Mouse (Mus musculus) lung, adult 2 months (tissue): ENCODE data around the gene C130073F10Rik. TPM values are rescaled to one million over a fixed set of nuclear protein-coding genes. Genes with fewer than 3 reads are reported as not detected.
A peak's percentile ranks its signal among the peaks of the same experiment; 100 is the strongest.
"Not testable (repeated sequence)": the region's sequence is repeated elsewhere in the genome, so short reads cannot be mapped to it uniquely, and the experiment has no call there.

ENCODE experiments used
- DNase-seq: peaks from one replicate; pipeline ENCODE4 v3.0.0; 2022
- H3K4me1 ChIP-seq: fragments of 200-500 bp; 2 replicates; pipeline ENCODE4 v1.6.1; 2011; ENCODE audit warnings: low read length; ENCODE audit not compliant: control insufficient read depth, insufficient read depth
- H3K4me3 ChIP-seq: fragments of 200-500 bp; replicated peaks from 2 replicates; pipeline ENCODE3; 2011; ENCODE audit warnings: low read depth, mild to moderate bottlenecking, control low read depth, low read length; ENCODE audit errors: extremely low read depth
- CTCF ChIP-seq: fragments of 200-500 bp; IDR thresholded peaks from 2 replicates; pipeline ENCODE4 v1.5.1; 2011; ENCODE audit warnings: mild to moderate bottlenecking, low read length, control low read depth; ENCODE audit not compliant: insufficient read depth
- POLR2A ChIP-seq: fragments of 200-500 bp; IDR thresholded peaks from 2 replicates; pipeline ENCODE4 v1.6.1; 2011; ENCODE audit warnings: low read depth, mild to moderate bottlenecking, control low read depth, low read length, borderline replicate concordance; ENCODE audit errors: extremely low read depth
- WGBS: fragments of 180-500 bp; shearing (Covaris S2); methylation state at CpG from one replicate; pipeline ENCODE4 v1.1.7; 2018; 5-methylcytosine and 5-hydroxymethylcytosine counted together
- polyA plus RNA-seq: library from polyadenylated mRNA; depleted of rRNA; stranded (reverse); fragments of >200 nt; gene quantifications from 2 replicates; pipeline ENCODE4 v1.2.3, GENCODE M21; 2012; rRNA removed

Gene C130073F10Rik
- polyA plus RNA-seq: not detected in 2 replicates

DNA sequence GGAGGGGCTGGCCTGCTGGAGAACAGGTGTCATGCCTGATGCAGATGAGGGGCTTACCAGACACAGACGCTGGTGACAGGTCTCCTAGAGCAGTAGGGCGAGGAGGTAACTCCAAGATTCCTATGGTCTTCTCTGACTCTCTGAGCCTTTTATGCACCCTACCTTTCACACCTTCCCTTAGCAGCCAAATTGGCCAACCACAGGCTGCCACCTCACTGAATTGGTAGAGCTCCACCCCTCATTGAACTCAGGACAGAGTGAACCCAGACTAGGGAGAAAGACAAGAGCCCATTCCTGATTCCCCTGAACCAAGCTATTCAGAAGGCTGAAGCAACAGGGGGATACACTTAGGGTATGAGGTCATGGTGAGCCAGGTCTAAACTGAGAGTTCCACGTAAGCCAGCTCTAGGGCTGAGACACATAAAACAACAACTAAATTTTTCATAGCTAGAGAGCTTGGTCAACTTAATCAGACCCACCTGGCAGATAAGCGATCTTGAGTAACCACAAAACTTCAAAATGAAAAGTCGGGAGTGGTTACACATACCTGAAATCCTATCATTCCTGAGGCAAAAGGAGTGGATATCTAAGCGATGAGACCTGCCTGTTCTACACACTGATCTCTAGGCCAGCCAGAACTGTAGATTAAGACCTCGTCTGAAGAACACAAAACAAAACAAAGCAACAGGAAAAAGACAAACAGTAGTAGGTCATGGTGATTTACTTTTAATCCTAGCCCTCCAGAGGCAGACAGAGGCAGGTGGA is at the start of gene C130073F10Rik:
Gene C130073F10Rik, minus strand, starts transcription at position 134 of the 765 bp plus-strand sequence.
- TF ChIP-seq CTCF (no peak), POLR2A (no peak)
- no peak for DNase-seq
- 74% methylated on average over 7 of the region's 7 CpGs for WGBS

DNA sequence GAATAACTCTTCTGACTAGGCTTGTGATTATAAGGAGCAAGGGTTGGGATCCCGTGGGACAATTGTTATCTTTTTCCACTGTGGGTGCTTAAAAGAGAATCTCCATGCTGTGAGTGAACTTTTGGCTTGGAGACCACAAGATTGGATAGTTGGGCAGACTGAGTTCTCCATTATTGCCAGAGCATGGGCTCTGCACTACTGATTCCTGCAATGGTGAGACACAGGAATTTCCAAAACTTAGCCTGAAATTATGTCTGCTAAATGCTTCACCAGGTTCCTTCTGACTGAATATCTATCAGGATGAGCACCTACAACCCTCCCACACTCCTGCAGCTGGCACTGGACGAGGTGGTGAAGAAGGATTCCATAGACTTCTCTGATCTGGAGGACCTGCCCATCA is 46.5 kb upstream of the C130073F10Rik start, which contains the start of gene Gm12794:
Gene Gm12794, plus strand, starts transcription at position 301 of the 400 bp plus-strand sequence.
- not testable (repeated sequence) for DNase-seq, H3K4me1 ChIP-seq, H3K4me3 ChIP-seq
- WGBS: 69% methylated on average over 2 of the region's 2 CpGs

More for the DNA sequence above, at the start of gene C130073F10Rik:
- Histone ChIP-seq H3K4me3 (no peak within 1 kb of the TSS), H3K4me1 (no peaks in the 10 kb centered on the region)

DNA sequence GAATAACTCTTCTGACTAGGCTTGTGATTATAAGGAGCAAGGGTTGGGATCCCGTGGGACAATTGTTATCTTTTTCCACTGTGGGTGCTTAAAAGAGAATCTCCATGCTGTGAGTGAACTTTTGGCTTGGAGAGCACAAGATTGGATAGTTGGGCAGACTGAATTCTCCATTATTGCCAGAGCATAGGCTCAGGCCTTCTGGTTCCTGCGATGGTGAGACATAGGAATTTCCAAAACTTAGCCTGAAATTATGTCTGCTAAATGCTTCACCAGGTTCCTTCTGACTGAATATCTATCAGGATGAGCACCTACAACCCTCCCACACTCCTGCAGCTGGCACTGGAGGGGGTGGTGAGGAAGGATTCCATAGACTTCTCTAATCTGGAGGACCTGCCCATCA is 15.2 kb upstream of the C130073F10Rik start, which contains the start of gene Gm12800:
Gene Gm12800, plus strand, starts transcription at position 301 of the 400 bp plus-strand sequence.
- DNase-seq, H3K4me3 ChIP-seq, H3K4me1 ChIP-seq: not testable (repeated sequence)
- 85% methylated on average over 2 of the region's 2 CpGs for WGBS

DNA sequence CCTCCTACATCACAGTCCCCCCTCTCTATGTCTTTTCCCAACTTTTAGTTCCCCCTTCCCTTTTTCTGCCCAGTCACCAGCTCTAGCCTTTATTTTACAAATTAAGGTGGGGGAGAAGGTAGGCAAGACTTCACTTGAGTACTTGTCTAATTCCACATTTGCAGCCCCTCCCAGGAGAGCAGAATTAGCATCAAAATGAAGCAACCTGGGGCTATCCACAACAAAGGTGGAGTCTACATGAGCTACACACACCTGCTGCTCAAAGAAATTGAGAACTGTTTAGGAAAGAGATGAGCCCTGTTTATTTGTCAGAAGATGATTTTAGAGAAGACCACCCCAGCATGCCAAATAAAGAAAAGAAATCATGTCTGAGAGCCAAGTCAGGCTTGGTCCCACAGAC is 4.2 kb downstream of the C130073F10Rik start:
- Histone ChIP-seq H3K4me1 (no peaks in the 10 kb centered on the region), H3K4me3 (no peak overlapping the region)
- TF ChIP-seq POLR2A: no peak
- no peak for TF ChIP-seq CTCF
- no peak for DNase-seq

DNA sequence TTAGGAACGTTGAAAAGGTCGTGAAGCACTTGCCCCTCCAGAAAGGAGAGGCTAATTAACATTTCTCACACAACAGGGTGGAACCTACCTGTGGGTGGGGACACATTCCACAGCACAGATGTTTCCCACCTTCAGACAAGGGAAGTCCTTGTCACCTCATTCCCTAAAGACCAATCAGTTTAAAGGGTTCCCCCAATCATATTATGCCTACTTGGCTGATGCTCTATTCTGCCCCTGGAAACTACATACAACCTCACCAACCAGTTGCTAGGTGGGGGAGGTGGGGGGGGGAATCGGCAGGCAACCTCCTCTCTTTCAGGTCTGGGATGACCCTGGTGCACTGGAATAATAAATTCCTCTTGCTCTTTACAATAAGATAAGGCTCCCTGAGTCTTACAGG is 9.9 kb downstream of the C130073F10Rik start:
- Histone ChIP-seq H3K4me3 (no peak overlapping the region), H3K4me1 (no peaks in the 10 kb centered on the region)
- 30% methylated on average over 3 of the region's 3 CpGs for WGBS
- TF ChIP-seq POLR2A (no peak), CTCF (no peak)
- DNase-seq: no peak

DNA sequence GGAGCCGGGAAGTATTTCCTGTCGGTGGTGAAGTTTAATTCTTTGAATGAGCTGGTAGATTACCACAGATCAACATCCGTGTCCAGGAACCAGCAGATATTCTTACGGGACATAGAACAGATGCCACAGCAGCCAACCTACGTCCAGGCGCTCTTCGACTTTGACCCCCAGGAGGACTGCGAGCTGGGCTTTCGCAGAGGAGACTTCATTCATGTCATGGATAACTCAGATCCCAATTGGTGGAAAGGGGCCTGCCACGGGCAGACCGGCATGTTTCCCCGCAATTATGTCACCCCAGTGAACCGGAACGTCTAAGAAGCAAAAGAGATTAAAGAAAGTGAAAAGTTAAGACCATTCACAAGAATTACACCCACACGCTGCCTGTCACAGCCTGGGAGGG is 17.9 kb downstream of the C130073F10Rik start:
- not testable (repeated sequence) for DNase-seq, H3K4me1 ChIP-seq, H3K4me3 ChIP-seq
- whole genome bisulfite sequencing: 84% methylated on average over 15 of the region's 15 CpGs

DNA sequence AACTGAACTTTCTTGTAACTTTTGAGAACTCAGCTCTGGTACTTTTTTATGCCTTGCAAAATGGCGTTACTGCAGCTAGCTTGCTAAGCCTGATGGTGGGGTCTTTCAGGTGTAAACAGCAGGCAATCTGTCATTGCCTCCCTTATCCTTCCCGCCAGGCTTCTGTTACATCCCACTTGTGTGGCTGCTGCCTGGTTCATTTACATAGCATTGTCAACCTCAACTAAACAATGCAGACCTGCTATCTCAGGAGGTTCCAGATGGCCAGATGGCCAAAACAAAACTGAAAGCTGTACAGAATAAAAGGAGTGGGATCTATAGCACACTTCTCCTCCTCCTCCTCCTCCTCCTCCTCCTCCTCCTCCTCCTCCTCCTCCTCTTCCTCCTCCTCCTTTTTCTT is 21.6 kb downstream of the C130073F10Rik start:
- not testable (repeated sequence) for H3K4me1 ChIP-seq, H3K4me3 ChIP-seq, DNase-seq
- WGBS: 61% methylated on average over 2 of the region's 2 CpGs

DNA sequence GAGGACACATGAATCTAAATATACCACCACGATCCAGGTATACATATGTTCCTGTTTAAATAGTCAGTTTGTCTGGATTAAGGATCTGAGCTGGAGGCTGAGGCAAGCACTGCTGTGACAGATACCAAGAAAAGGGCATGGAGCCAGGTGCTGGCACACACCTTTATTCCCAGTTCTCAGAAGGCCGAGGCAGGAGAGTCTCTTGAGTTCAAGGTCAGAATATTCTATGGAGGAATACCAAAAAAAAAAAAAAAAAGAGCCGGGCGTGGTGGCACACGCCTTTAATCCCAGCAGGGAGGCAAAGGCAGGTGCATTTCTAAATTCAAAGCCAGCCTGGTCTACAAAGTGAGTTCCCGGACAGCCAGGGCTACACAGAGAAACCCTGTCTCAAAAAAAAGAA is 31.3 kb downstream of the C130073F10Rik start:
- DNase-seq: no peak
- Histone ChIP-seq H3K4me1 (no peaks in the 10 kb centered on the region), H3K4me3 (no peak overlapping the region)
- no peak for TF ChIP-seq CTCF
- no peak for TF ChIP-seq POLR2A
- WGBS: 82% methylated on average over 6 of the region's 6 CpGs

DNA sequence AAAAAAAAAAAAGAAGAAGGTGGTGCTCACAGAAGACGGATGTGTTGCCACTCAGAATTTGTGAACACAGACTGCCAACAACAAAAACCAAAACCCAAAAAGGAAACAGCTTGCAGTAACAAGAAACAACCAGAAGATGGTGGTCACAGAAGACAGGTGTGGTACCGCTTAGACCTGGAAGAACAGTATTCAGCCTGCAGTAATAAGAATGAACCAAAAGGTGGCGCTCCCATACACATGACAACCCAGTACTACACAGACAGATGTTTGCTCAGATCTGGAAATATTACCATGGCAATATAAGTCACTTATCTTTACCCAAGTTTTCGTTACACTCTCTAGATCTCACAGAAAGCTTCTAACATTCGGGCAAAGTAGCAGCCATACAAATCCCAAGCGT is 32.7 kb downstream of the C130073F10Rik start:
- no peak for DNase-seq
- no peaks in the 10 kb centered on the region for H3K4me1 ChIP-seq
- TF ChIP-seq CTCF (0 out of 2 replicates have a peak, but pooled peaks have one; percentile 11), POLR2A (no peak)
- no peak overlapping the region for H3K4me3 ChIP-seq
- 38% methylated on average over 6 of the region's 6 CpGs for WGBS

DNA sequence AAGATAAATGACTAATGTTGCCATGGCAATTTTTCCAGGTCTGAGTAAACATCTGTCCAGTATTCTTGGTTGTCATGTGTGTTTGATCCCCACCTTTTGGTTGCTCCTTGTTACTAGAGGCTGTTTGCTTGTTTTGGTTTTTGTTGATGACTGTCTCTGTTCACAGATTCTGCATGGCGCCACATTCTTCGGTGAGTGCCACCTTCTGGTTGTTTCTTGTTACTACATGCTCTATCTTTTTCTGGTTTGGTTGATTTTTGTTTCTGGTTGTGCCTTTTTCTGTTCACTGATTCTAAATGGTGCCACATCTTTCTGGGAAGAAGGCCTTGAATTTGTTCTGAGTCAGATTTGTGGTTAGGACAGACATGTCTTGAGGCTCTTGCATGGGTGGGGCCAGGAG is 42.7 kb downstream of the C130073F10Rik start:
- 63% methylated on average over 2 of the region's 2 CpGs for WGBS
- no peak overlapping the region for H3K4me3 ChIP-seq
- H3K4me1 ChIP-seq: no peaks in the 10 kb centered on the region
- DNase-seq: no peak
- no peak for TF ChIP-seq POLR2A
- no peak for TF ChIP-seq CTCF

DNA sequence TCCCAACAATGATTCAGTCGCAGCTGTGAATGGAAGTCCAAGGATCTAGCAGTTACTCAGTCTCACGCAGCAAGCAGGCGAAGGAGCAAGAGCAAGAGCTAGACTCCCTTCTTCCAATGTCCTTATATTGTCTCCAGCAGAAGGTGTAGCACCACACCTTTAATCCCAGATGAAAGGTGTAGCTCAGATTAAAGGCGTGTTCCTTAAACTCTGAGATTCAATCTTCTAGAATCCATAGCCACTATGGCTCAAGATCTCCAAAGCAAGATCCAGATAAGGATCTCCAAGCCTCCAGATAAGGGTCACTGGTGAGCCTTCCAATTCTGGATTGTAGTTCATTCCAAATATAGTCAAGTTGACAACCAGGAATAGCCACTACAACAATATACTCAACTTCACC is 49.7 kb downstream of the C130073F10Rik start, which contains the start of gene B020004J07Rik:
Gene B020004J07Rik, minus strand, starts transcription at position 101 of the 400 bp plus-strand sequence.
- not testable (repeated sequence) for H3K4me1 ChIP-seq, DNase-seq, H3K4me3 ChIP-seq
- WGBS: 93% methylated on average over 4 of the region's 4 CpGs

Other genes starting within 250 kb of the C130073F10Rik start
- gene Leprot, start 246.1 kb downstream of the C130073F10Rik start, polyA plus RNA-seq: 81.5 and 107 TPM in 2 replicates
- 8.6 and 13.6 TPM in 2 replicates for gene Lepr, start 176.4 kb downstream of the C130073F10Rik start, polyA plus RNA-seq
- not detected in 2 replicates for gene B020004J07Rik, start 49.8 kb downstream of the C130073F10Rik start, polyA plus RNA-seq
- gene Gm12800, start 15.3 kb upstream of the C130073F10Rik start, polyA plus RNA-seq: not detected in 2 replicates
- not detected in 2 replicates for gene Gm12794, start 46.6 kb upstream of the C130073F10Rik start, polyA plus RNA-seq
- not detected in 2 replicates for gene Gm12790, start 87.3 kb upstream of the C130073F10Rik start, polyA plus RNA-seq
- gene Gm12789, start 92.8 kb upstream of the C130073F10Rik start, polyA plus RNA-seq: not detected in 2 replicates
- gene Pde4b, start 193.8 kb upstream of the C130073F10Rik start, polyA plus RNA-seq: 19.9 and 23.1 TPM in 2 replicates